Mouse (Mus musculus): ENCODE data around the gene Nlgn3. TPM values are rescaled to one million over a fixed set of nuclear protein-coding genes. Genes with fewer than 3 reads are reported as not detected.
A peak's percentile ranks its signal among the peaks of the same experiment; 100 is the strongest.

Gene Nlgn3
- polyA plus RNA-seq, 1 experiment from 2014 or later: 0.08 TPM

- H3K27ac ChIP-seq: no peak overlapping the region
- H3K27me3 ChIP-seq (replicated peaks): peaks cover 80% of the 10 kb centered on the region
- 65% methylated on average over 9 of the region's 9 CpGs for WGBS (ENCODE audit: insufficient replicate concordance)
- no peak for ATAC-seq
- H3K4me3 ChIP-seq: no peak overlapping the region
- no peak overlapping the region for H3K4me2 ChIP-seq
- H3K36me3 ChIP-seq: peaks cover 13% of the 10 kb centered on the region
- H3K4me1 ChIP-seq: peaks cover 9% of the 10 kb centered on the region; the same call in 1 of the 2 replicates
- H3K9ac ChIP-seq: no peak overlapping the region
- no peaks in the 10 kb centered on the region for H3K9me3 ChIP-seq (replicated peaks)
Observed at GRCm38 (mm10) chrX:101301654-101302053, 2.7 kb downstream of the Nlgn3 start.

GRCm38 (mm10) chrX:101304646-101305045 lies 5.7 kb downstream of the Nlgn3 start:
- 44% methylated on average over 2 of the region's 2 CpGs for WGBS (ENCODE audit: insufficient replicate concordance)
- Histone ChIP-seq H3K4me2 (no peak overlapping the region), H3K27ac (no peak overlapping the region), H3K36me3 (no peaks in the 10 kb centered on the region), H3K9me3 (replicated peaks) (no peaks in the 10 kb centered on the region), H3K27me3 (replicated peaks) (peaks cover 87% of the 10 kb centered on the region), H3K4me3 (no peak overlapping the region), H3K4me1 (no peaks in the 10 kb centered on the region), H3K9ac (no peak overlapping the region)
- no peak for ATAC-seq

GRCm38 (mm10) chrX:101309299-101309698 lies 10.3 kb downstream of the Nlgn3 start:
- 78% methylated on average over 5 of the region's 5 CpGs for WGBS (ENCODE audit: insufficient replicate concordance)
- peaks cover 72% of the 10 kb centered on the region for H3K27me3 ChIP-seq (replicated peaks)

GRCm38 (mm10) chrX:101313625-101314359 lies 14.8 kb downstream of the Nlgn3 start:
- peaks cover 60% of the 10 kb centered on the region for H3K27me3 ChIP-seq (replicated peaks)
- 29% methylated on average over 6 of the region's 6 CpGs for WGBS (ENCODE audit: insufficient replicate concordance)

More at GRCm38 (mm10) chrX:101309299-101309698, 10.3 kb downstream of the Nlgn3 start:
- no peak overlapping the region for H3K27ac ChIP-seq
- ATAC-seq: no peak
- no peak overlapping the region for H3K4me2 ChIP-seq
- no peak overlapping the region for H3K4me3 ChIP-seq
- no peak overlapping the region for H3K9ac ChIP-seq
- no peaks in the 10 kb centered on the region for H3K9me3 ChIP-seq (replicated peaks)
- no peaks in the 10 kb centered on the region for H3K36me3 ChIP-seq
- no peaks in the 10 kb centered on the region for H3K4me1 ChIP-seq

GRCm38 (mm10) chrX:101319775-101320174 lies 20.8 kb downstream of the Nlgn3 start:
- Histone ChIP-seq H3K4me1 (peaks cover 5% of the 10 kb centered on the region; the same call in 1 of the 2 replicates), H3K36me3 (no peaks in the 10 kb centered on the region), H3K9me3 (replicated peaks) (no peaks in the 10 kb centered on the region), H3K27ac (no peak overlapping the region), H3K4me3 (no peak overlapping the region), H3K9ac (no peak overlapping the region), H3K4me2 (no peak overlapping the region), H3K27me3 (replicated peaks) (peaks cover 29% of the 10 kb centered on the region)
- no peak for ATAC-seq
- WGBS (ENCODE audit: insufficient replicate concordance): 79% methylated on average over 12 of the region's 12 CpGs

More at GRCm38 (mm10) chrX:101313625-101314359, 14.8 kb downstream of the Nlgn3 start:
- peaks cover 5% of the 10 kb centered on the region; the same call in 1 of the 2 replicates for H3K4me1 ChIP-seq
- H3K4me2 ChIP-seq: no peak overlapping the region
- no peak overlapping the region for H3K9ac ChIP-seq
- ATAC-seq: no peak
- H3K9me3 ChIP-seq (replicated peaks): no peaks in the 10 kb centered on the region
- H3K27ac ChIP-seq: no peak overlapping the region
- no peak overlapping the region for H3K4me3 ChIP-seq
- H3K36me3 ChIP-seq: no peaks in the 10 kb centered on the region

- Histone ChIP-seq H3K4me2 (no peak overlapping the region), H3K4me1 (peaks cover 3% of the 10 kb centered on the region; the same call in 1 of the 2 replicates), H3K9me3 (replicated peaks) (no peaks in the 10 kb centered on the region), H3K27me3 (replicated peaks) (no peaks in the 10 kb centered on the region), H3K27ac (no peak overlapping the region), H3K36me3 (no peaks in the 10 kb centered on the region), H3K9ac (no peak overlapping the region), H3K4me3 (no peak overlapping the region)
- WGBS (ENCODE audit: insufficient replicate concordance): 46% methylated on average over 8 of the region's 8 CpGs
- ATAC-seq: no peak
Observed at GRCm38 (mm10) chrX:101325989-101326899, 27.3 kb downstream of the Nlgn3 start.

- no peak overlapping the region for H3K4me3 ChIP-seq
- peaks cover 12% of the 10 kb centered on the region for H3K4me1 ChIP-seq
- 22% methylated on average over 10 of the region's 10 CpGs for WGBS (ENCODE audit: insufficient replicate concordance)
- no peaks in the 10 kb centered on the region for H3K36me3 ChIP-seq
- no peak overlapping the region for H3K27ac ChIP-seq
- ATAC-seq: no peak
- H3K9ac ChIP-seq: no peak overlapping the region
- 0 out of 2 replicates have a peak, but pooled peaks cover 5% of the 10 kb centered on the region for H3K27me3 ChIP-seq (replicated peaks)
- H3K4me2 ChIP-seq: no peak overlapping the region
- H3K9me3 ChIP-seq (replicated peaks): no peaks in the 10 kb centered on the region
Observed at GRCm38 (mm10) chrX:101329372-101330028, 30.5 kb downstream of the Nlgn3 start.

- peak overlapping the region; percentile 71 for H3K4me2 ChIP-seq
- H3K9ac ChIP-seq: peak overlapping the region; percentile 70
- H3K4me1 ChIP-seq: peaks cover 12% of the 10 kb centered on the region
- no peaks in the 10 kb centered on the region for H3K36me3 ChIP-seq
- 17% methylated on average over 9 of the region's 9 CpGs for WGBS (ENCODE audit: insufficient replicate concordance)
- peak; percentile 8 for ATAC-seq
- peak overlapping the region; percentile 87 for H3K27ac ChIP-seq
- H3K27me3 ChIP-seq (replicated peaks): 0 out of 2 replicates have a peak, but pooled peaks cover 5% of the 10 kb centered on the region
- H3K4me3 ChIP-seq: peak overlapping the region; percentile 55
- H3K9me3 ChIP-seq (replicated peaks): no peaks in the 10 kb centered on the region
Observed at GRCm38 (mm10) chrX:101332031-101332374, 33.0 kb downstream of the Nlgn3 start.

- peak overlapping the region; percentile 55 for H3K4me3 ChIP-seq
- ATAC-seq: peak; percentile 98
- peaks cover 12% of the 10 kb centered on the region for H3K4me1 ChIP-seq
- H3K27ac ChIP-seq: peak overlapping the region; percentile 87
- 12% methylated on average over 41 of the region's 49 CpGs for WGBS (ENCODE audit: insufficient replicate concordance)
- no peaks in the 10 kb centered on the region for H3K9me3 ChIP-seq (replicated peaks)
- peak overlapping the region; percentile 70 for H3K9ac ChIP-seq
- 0 out of 2 replicates have a peak, but pooled peaks cover 5% of the 10 kb centered on the region for H3K27me3 ChIP-seq (replicated peaks)
- no peaks in the 10 kb centered on the region for H3K36me3 ChIP-seq
- H3K4me2 ChIP-seq: peak overlapping the region; percentile 77
Observed at GRCm38 (mm10) chrX:101332375-101333211, 33.6 kb downstream of the Nlgn3 start.

GRCm38 (mm10) chrX:101334606-101335005 lies 35.6 kb downstream of the Nlgn3 start:
- WGBS (ENCODE audit: insufficient replicate concordance): 74% methylated on average over 5 of the region's 5 CpGs
- Histone ChIP-seq H3K4me2 (no peak overlapping the region), H3K4me1 (peaks cover 8% of the 10 kb centered on the region), H3K27me3 (replicated peaks) (peaks cover 5% of the 10 kb centered on the region; the same call in 1 of the 2 replicates), H3K9ac (no peak overlapping the region), H3K4me3 (no peak overlapping the region), H3K9me3 (replicated peaks) (no peaks in the 10 kb centered on the region), H3K27ac (no peak overlapping the region), H3K36me3 (no peaks in the 10 kb centered on the region)
- no peak for ATAC-seq

GRCm38 (mm10) chrX:101338666-101339065 lies 39.7 kb downstream of the Nlgn3 start:
- no peak overlapping the region for H3K4me2 ChIP-seq
- H3K36me3 ChIP-seq: no peaks in the 10 kb centered on the region
- ATAC-seq: no peak
- WGBS (ENCODE audit: insufficient replicate concordance): 38% methylated on average over 4 of the region's 4 CpGs
- no peak overlapping the region for H3K27ac ChIP-seq
- H3K27me3 ChIP-seq (replicated peaks): no peaks in the 10 kb centered on the region; the same call in none of the 2 replicates
- H3K4me3 ChIP-seq: no peak overlapping the region
- no peak overlapping the region for H3K9ac ChIP-seq
- H3K9me3 ChIP-seq (replicated peaks): no peaks in the 10 kb centered on the region
- peaks cover 2% of the 10 kb centered on the region for H3K4me1 ChIP-seq
